Mouse (Mus musculus): Measurements from ENCODE around the gene Bbs5. TPM values are rescaled to one million over a fixed set of nuclear protein-coding genes. Genes with fewer than 3 reads are reported as not detected.

The Bbs5 gene
- polyA plus RNA-seq (2014; fragmentation: Nextera tagmentation; extraction: Ambion mirVana) = 19.7 and 21.2 TPM in 2 replicates

- Histone ChIP-seq H3K4me1 (ENCODE audit: control insufficient read depth, insufficient read depth, low read length) (0 out of 2 replicates have a peak, but pooled peaks cover 6% of the 10 kb centered on the region), H3K27ac (replicated peaks; ENCODE audit: low read depth, low read length) (peak within 1 kb of the TSS; percentile 14; the same call in 1 of the 2 replicates), H3K27me3 (ENCODE audit: control insufficient read depth, insufficient read depth, low read length) (no peaks in the 10 kb centered on the region), H3K4me2 (ENCODE audit: low read length) (peak within 1 kb of the TSS; percentile 67), H3K9ac (replicated peaks; ENCODE audit: low read length) (peak within 1 kb of the TSS; percentile 66), H3K36me3 (ENCODE audit: control insufficient read depth, insufficient read depth, low read length) (no peaks in the 10 kb centered on the region), H3K9me3 (ENCODE audit: control insufficient read depth, low read length) (no peaks in the 10 kb centered on the region), H3K4me3 (replicated peaks; ENCODE audit: low read depth, low read length) (peak within 1 kb of the TSS; percentile 72)
- 4% methylated on average over 43 of the region's 43 CpGs for WGBS
- ATAC-seq (ENCODE audit: low FRiP score, low TSS enrichment) = peak; percentile 95
- DNase-seq = peak; percentile 96
Measured at GRCm38 (mm10) chr2:69646726-69647490, at the start of gene Bbs5. Gene Bbs5, plus strand, starts transcription at chr2:69647171.

GRCm38 (mm10) chr2:69603726-69604393 lies 43.1 kb upstream of the Bbs5 start:
- no peaks in the 10 kb centered on the region for H3K27me3 ChIP-seq (ENCODE audit: control insufficient read depth, insufficient read depth, low read length)
- H3K9ac ChIP-seq (replicated peaks; ENCODE audit: low read length) = no peak overlapping the region
- H3K4me1 ChIP-seq (ENCODE audit: control insufficient read depth, insufficient read depth, low read length) = no peaks in the 10 kb centered on the region
- ATAC-seq (ENCODE audit: low FRiP score, low TSS enrichment) (no peak), DNase-seq (no peak)
- no peak overlapping the region for H3K27ac ChIP-seq (replicated peaks; ENCODE audit: low read depth, low read length)
- no peak overlapping the region for H3K4me2 ChIP-seq (ENCODE audit: low read length)
- WGBS = 94% methylated on average over 7 of the region's 7 CpGs
- H3K36me3 ChIP-seq (ENCODE audit: control insufficient read depth, insufficient read depth, low read length) = no peaks in the 10 kb centered on the region
- H3K4me3 ChIP-seq (replicated peaks; ENCODE audit: low read depth, low read length) = no peak overlapping the region
- H3K9me3 ChIP-seq (ENCODE audit: control insufficient read depth, low read length) = no peaks in the 10 kb centered on the region

GRCm38 (mm10) chr2:69606621-69607020 lies 40.4 kb upstream of the Bbs5 start:
- no peak overlapping the region for H3K4me3 ChIP-seq (replicated peaks; ENCODE audit: low read depth, low read length)
- WGBS = 96% methylated on average over 3 of the region's 3 CpGs
- no peaks in the 10 kb centered on the region for H3K36me3 ChIP-seq (ENCODE audit: control insufficient read depth, insufficient read depth, low read length)
- H3K27me3 ChIP-seq (ENCODE audit: control insufficient read depth, insufficient read depth, low read length) = no peaks in the 10 kb centered on the region
- ATAC-seq (ENCODE audit: low FRiP score, low TSS enrichment) (no peak), DNase-seq (no peak)
- no peak overlapping the region for H3K27ac ChIP-seq (replicated peaks; ENCODE audit: low read depth, low read length)
- no peaks in the 10 kb centered on the region for H3K4me1 ChIP-seq (ENCODE audit: control insufficient read depth, insufficient read depth, low read length)
- H3K4me2 ChIP-seq (ENCODE audit: low read length) = no peak overlapping the region
- no peak overlapping the region for H3K9ac ChIP-seq (replicated peaks; ENCODE audit: low read length)
- no peaks in the 10 kb centered on the region for H3K9me3 ChIP-seq (ENCODE audit: control insufficient read depth, low read length)

DNA sequence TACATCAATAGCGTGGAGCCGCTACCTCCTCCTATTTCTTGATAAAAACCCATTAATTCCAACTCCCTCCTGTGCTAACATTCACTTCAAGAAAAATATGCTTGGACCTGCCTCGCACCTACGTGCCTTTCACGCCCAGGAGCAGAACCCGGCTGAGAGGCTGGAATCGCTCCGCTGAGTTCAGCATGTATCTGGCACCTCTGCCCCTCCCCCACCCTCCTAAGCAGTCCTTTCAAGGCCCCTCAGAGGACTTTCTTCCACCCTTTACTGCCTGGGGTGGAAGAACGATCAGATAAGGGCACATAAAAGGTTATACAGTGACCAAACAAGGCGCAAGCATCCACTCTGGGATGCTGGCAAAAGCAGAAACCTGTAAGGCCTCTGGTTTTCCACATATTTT lies 34.7 kb upstream of the Bbs5 start:
- Histone ChIP-seq H3K4me2 (ENCODE audit: low read length) (peak overlapping the region; percentile 19; the same call in 1 of the 2 replicates), H3K9ac (replicated peaks; ENCODE audit: low read length) (no peak overlapping the region), H3K27me3 (ENCODE audit: control insufficient read depth, insufficient read depth, low read length) (no peaks in the 10 kb centered on the region), H3K36me3 (ENCODE audit: control insufficient read depth, insufficient read depth, low read length) (no peaks in the 10 kb centered on the region), H3K27ac (replicated peaks; ENCODE audit: low read depth, low read length) (no peak overlapping the region), H3K9me3 (ENCODE audit: control insufficient read depth, low read length) (no peaks in the 10 kb centered on the region), H3K4me3 (replicated peaks; ENCODE audit: low read depth, low read length) (no peak overlapping the region), H3K4me1 (ENCODE audit: control insufficient read depth, insufficient read depth, low read length) (0 out of 2 replicates have a peak, but pooled peaks cover 5% of the 10 kb centered on the region)
- ATAC-seq (ENCODE audit: low FRiP score, low TSS enrichment) = no peak
- DNase-seq = peak; percentile 43
- WGBS = 13% methylated on average over 10 of the region's 10 CpGs

DNA sequence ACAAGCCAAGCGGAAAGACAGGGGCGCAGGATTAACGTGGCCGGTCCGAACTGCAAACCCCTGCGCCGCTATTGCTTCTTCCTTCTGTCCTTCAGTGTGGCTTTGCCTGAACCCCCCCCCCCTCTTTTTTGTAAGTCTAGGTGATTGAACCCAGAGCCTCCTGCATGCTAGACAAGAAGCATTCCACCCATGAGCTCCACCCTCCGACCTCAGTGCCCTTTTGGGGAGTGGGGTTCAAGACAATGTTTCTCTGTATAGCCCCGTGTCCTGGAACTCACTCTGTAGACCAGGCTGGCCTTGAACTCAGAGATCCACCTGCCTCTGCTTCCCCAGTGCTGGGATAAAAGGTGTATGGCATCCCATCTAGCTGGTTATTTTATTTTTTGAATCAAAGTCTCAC lies 34.3 kb upstream of the Bbs5 start:
- ATAC-seq (ENCODE audit: low FRiP score, low TSS enrichment) (no peak), DNase-seq (no peak)
- Histone ChIP-seq H3K9ac (replicated peaks; ENCODE audit: low read length) (no peak overlapping the region), H3K4me2 (ENCODE audit: low read length) (no peak overlapping the region), H3K36me3 (ENCODE audit: control insufficient read depth, insufficient read depth, low read length) (no peaks in the 10 kb centered on the region), H3K4me3 (replicated peaks; ENCODE audit: low read depth, low read length) (no peak overlapping the region), H3K4me1 (ENCODE audit: control insufficient read depth, insufficient read depth, low read length) (0 out of 2 replicates have a peak, but pooled peaks cover 5% of the 10 kb centered on the region), H3K27me3 (ENCODE audit: control insufficient read depth, insufficient read depth, low read length) (no peaks in the 10 kb centered on the region), H3K27ac (replicated peaks; ENCODE audit: low read depth, low read length) (no peak overlapping the region), H3K9me3 (ENCODE audit: control insufficient read depth, low read length) (no peaks in the 10 kb centered on the region)
- 40% methylated on average over 9 of the region's 9 CpGs for WGBS

DNA sequence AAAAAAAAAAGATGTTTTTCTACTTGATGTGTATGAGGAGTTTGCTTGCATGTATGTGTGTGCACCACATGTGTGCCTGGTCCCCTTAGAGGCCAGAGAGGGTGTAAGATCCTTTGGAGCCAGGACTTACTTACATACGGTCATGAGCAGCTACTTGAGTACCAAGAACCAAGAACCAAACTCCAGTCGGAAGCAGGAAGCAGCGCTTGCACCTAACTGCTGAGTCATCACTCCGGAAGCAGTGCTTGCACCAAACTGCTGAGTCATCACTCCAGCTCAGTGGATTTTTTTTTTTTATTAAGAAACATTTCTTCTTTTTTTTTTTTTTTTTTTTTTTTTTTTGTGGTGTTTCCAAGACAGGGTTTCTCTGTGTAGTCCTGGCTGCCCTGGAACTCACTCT lies 33.7 kb upstream of the Bbs5 start:
- Histone ChIP-seq H3K9me3 (ENCODE audit: control insufficient read depth, low read length) (no peaks in the 10 kb centered on the region), H3K9ac (replicated peaks; ENCODE audit: low read length) (no peak overlapping the region), H3K4me2 (ENCODE audit: low read length) (no peak overlapping the region), H3K27me3 (ENCODE audit: control insufficient read depth, insufficient read depth, low read length) (no peaks in the 10 kb centered on the region), H3K4me3 (replicated peaks; ENCODE audit: low read depth, low read length) (no peak overlapping the region), H3K27ac (replicated peaks; ENCODE audit: low read depth, low read length) (no peak overlapping the region), H3K36me3 (ENCODE audit: control insufficient read depth, insufficient read depth, low read length) (no peaks in the 10 kb centered on the region), H3K4me1 (ENCODE audit: control insufficient read depth, insufficient read depth, low read length) (0 out of 2 replicates have a peak, but pooled peaks cover 5% of the 10 kb centered on the region)
- DNase-seq (peak; percentile 57), ATAC-seq (ENCODE audit: low FRiP score, low TSS enrichment) (no peak)
- WGBS = 77% methylated on average over 4 of the region's 4 CpGs

GRCm38 (mm10) chr2:69618336-69618735 lies 28.6 kb upstream of the Bbs5 start:
- no peaks in the 10 kb centered on the region for H3K36me3 ChIP-seq (ENCODE audit: control insufficient read depth, insufficient read depth, low read length)
- H3K4me1 ChIP-seq (ENCODE audit: control insufficient read depth, insufficient read depth, low read length) = no peaks in the 10 kb centered on the region
- H3K9ac ChIP-seq (replicated peaks; ENCODE audit: low read length) = no peak overlapping the region
- ATAC-seq (ENCODE audit: low FRiP score, low TSS enrichment) (no peak), DNase-seq (no peak)
- H3K27me3 ChIP-seq (ENCODE audit: control insufficient read depth, insufficient read depth, low read length) = no peaks in the 10 kb centered on the region
- no peak overlapping the region for H3K27ac ChIP-seq (replicated peaks; ENCODE audit: low read depth, low read length)
- H3K4me2 ChIP-seq (ENCODE audit: low read length) = no peak overlapping the region
- H3K4me3 ChIP-seq (replicated peaks; ENCODE audit: low read depth, low read length) = no peak overlapping the region
- H3K9me3 ChIP-seq (ENCODE audit: control insufficient read depth, low read length) = no peaks in the 10 kb centered on the region

DNA sequence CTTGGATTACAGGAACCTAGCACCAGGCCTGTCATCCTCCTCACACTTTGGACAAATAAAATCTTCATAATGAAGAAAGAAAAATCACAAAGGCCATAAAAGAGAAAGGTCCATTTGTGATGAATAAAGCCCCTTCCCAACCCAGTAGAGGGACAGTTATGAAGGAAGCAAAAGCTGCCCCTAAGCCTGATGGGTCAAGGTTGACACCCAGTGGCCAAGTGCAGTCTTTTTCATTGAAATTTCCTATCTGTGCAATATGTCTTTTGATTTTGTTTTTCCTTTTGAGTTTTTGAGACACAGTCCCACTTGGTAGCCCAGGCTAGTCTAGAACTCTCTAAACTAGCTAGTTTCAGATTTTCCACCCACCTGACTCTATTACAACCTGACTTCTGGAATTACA lies 27.7 kb upstream of the Bbs5 start:
- Histone ChIP-seq H3K27me3 (ENCODE audit: control insufficient read depth, insufficient read depth, low read length) (no peaks in the 10 kb centered on the region), H3K9me3 (ENCODE audit: control insufficient read depth, low read length) (no peaks in the 10 kb centered on the region), H3K4me1 (ENCODE audit: control insufficient read depth, insufficient read depth, low read length) (no peaks in the 10 kb centered on the region), H3K4me3 (replicated peaks; ENCODE audit: low read depth, low read length) (no peak overlapping the region), H3K36me3 (ENCODE audit: control insufficient read depth, insufficient read depth, low read length) (no peaks in the 10 kb centered on the region), H3K4me2 (ENCODE audit: low read length) (no peak overlapping the region), H3K9ac (replicated peaks; ENCODE audit: low read length) (no peak overlapping the region), H3K27ac (replicated peaks; ENCODE audit: low read depth, low read length) (no peak overlapping the region)
- ATAC-seq (ENCODE audit: low FRiP score, low TSS enrichment) (no peak), DNase-seq (no peak)

GRCm38 (mm10) chr2:69629215-69629614 lies 17.8 kb upstream of the Bbs5 start:
- Histone ChIP-seq H3K36me3 (ENCODE audit: control insufficient read depth, insufficient read depth, low read length) (no peaks in the 10 kb centered on the region), H3K27ac (replicated peaks; ENCODE audit: low read depth, low read length) (no peak overlapping the region), H3K27me3 (ENCODE audit: control insufficient read depth, insufficient read depth, low read length) (no peaks in the 10 kb centered on the region; the same call in 1 of the 2 replicates), H3K9ac (replicated peaks; ENCODE audit: low read length) (no peak overlapping the region), H3K4me2 (ENCODE audit: low read length) (no peak overlapping the region), H3K9me3 (ENCODE audit: control insufficient read depth, low read length) (no peaks in the 10 kb centered on the region), H3K4me3 (replicated peaks; ENCODE audit: low read depth, low read length) (no peak overlapping the region), H3K4me1 (ENCODE audit: control insufficient read depth, insufficient read depth, low read length) (no peaks in the 10 kb centered on the region)
- DNase-seq (no peak), ATAC-seq (ENCODE audit: low FRiP score, low TSS enrichment) (no peak)
- WGBS = 82% methylated on average over 17 of the region's 17 CpGs

All from midbrain, embryonic 14.5 days (tissue).